Mouse (Mus musculus) MEL (cell line): ENCODE measurements at regions not wholly inside any gene's neighbourhood (a gene's known extent, or its start where the extent isn't known, plus 50 kb on each side); places are given as distances from the start of the nearest gene placed in this dataset.

ENCODE experiments used
- CTCF ChIP-seq, 3 experiments: IDR thresholded peaks in 2 of 3; conservative IDR thresholded peaks in 1 of 3; 2 replicates each; pipeline ENCODE4 v1.5.1; 2011 to 2012; ENCODE audit warnings: low read length in 3 of 3, low read depth in 2 of 3, mild to moderate bottlenecking in 2 of 3, improper control_type of control experiment in 1 of 3, inconsistent platforms in 1 of 3, mixed read lengths in 1 of 3, moderate library complexity in 1 of 3; ENCODE audit not compliant: control insufficient read depth in 1 of 3, insufficient read depth in 1 of 3, poor library complexity in 1 of 3, severe bottlenecking in 1 of 3
- NELFE ChIP-seq: IDR thresholded peaks from 2 replicates; pipeline ENCODE4 v1.6.1; 2011; ENCODE audit warnings: low read depth, low read length, improper control_type of control experiment
- POLR2A ChIP-seq, 2 experiments: IDR thresholded peaks; 2 replicates each; pipeline ENCODE4 v1.6.1; 2011 to 2012; ENCODE audit warnings: low read length in 2 of 2, mild to moderate bottlenecking in 2 of 2, control low read depth in 1 of 2, improper control_type of control experiment in 1 of 2, low read depth in 1 of 2, moderate library complexity in 1 of 2; ENCODE audit not compliant: control insufficient read depth in 1 of 2, insufficient read depth in 1 of 2, poor library complexity in 1 of 2
- SIN3A ChIP-seq: IDR thresholded peaks from 2 replicates; pipeline ENCODE4 v1.6.1; 2012; ENCODE audit warnings: low read length, improper control_type of control experiment, inconsistent platforms

- no peak for TF ChIP-seq NELFE
- TF ChIP-seq POLR2A (IDR thresholded peaks at IDR 0.05; ENCODE audit: control insufficient read depth in 1 of 2, insufficient read depth in 1 of 2, low read depth in 1 of 2, low read length in 2 of 2, poor library complexity in 1 of 2) = no peak
- no peak for TF ChIP-seq CTCF (IDR thresholded peaks at IDR 0.05 in 2 of 3, conservative IDR thresholded peaks at IDR 0.05 in 1 of 3; ENCODE audit: control insufficient read depth in 1 of 3, insufficient read depth in 1 of 3, low read depth in 2 of 3, low read length in 3 of 3, poor library complexity in 1 of 3, severe bottlenecking in 1 of 3)
- no peak for TF ChIP-seq SIN3A
These were observed 328.7 kb upstream of the Mef2c start for GRCm38 (mm10) chr13:83175086-83175485.
